Mouse (Mus musculus) MEL-GATA-1-ER (cell line): ENCODE data around the gene Inip.
"Not testable (repeated sequence)": the region's sequence is repeated elsewhere in the genome, so short reads cannot be mapped to it uniquely, and the experiment has no call there.

Experiments used
- DNase-seq: peaks from one replicate; pipeline ENCODE4 v3.0.0-alpha.2; 2012; ENCODE audit warnings: low read depth; ENCODE audit errors: extremely low read depth

Gene Inip

DNA sequence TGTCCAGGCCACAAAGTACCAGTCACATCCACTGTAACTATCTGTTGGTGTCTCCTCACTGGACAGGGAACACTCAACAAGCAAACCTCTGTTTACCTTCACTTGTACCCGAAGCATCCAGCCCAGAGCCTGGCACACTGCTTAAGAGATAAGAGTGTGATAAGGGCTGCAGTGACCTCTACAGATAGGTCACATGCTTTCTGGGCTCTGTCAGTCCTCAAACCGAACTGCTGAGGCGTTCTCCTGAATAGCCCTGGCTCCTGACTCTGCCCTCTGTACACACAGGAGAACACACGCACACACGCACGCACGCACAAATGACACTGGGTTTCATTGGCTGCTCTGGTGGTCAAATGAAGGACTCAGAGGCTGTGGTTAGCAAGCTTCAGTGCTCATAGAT, 12.7 kb upstream of the Inip start:
- no peak for DNase-seq

DNA sequence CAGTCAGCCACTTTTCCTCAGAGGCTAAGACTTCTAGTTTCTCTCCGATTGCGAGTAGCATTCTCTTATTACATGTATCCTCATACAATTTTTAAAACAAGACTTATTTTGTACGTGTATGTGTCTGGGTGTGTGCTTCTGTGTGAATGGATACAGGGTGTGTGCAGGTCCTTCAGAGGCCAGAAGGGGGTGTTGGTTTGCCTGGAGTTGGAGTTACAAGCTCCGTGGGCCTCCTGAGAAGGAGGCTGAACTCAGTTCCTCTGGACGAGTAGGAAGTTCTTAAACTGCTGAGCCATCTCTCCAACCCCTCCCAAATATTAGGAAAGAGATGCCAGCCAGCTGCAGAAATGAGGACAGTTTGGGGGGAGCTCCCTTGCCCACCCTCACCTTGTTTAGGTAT, 7.0 kb upstream of the Inip start:
- DNase-seq = no peak

DNA sequence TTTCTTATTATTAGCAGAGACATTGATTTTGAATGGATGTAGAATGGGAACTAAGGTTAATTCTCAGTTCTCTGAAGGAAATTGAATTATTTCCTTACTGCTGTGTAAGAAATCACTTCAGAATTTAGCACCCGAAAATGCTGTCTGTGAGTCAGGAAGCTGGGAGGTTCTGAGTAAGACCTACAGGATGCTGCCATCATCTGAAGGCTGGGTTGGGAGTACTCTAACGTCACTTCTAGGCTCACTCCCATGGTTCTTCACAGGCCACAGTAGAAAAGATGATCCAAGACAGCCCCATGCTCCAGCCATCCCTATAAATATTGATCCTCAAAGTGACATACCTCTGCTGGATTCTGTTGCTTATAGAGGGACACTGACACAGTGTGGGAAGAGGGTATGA, 6.1 kb upstream of the Inip start:
- no peak for DNase-seq

DNA sequence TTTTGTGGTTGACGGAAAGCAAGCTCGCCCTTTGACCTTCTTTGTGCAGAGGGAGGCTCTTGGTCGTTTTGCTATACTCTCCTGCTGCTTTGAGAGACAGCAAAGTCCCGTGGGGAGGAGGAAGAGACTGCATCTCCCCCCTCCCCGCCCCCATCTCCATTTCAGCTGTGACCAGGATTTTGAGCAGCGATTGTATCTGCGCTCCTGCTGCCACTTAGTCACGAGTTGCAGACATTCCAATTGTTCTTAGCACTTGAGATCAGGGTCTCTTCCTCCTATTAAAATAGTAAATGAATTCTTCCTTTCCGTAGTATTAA, 5.4 kb upstream of the Inip start:
- no peak for DNase-seq

DNA sequence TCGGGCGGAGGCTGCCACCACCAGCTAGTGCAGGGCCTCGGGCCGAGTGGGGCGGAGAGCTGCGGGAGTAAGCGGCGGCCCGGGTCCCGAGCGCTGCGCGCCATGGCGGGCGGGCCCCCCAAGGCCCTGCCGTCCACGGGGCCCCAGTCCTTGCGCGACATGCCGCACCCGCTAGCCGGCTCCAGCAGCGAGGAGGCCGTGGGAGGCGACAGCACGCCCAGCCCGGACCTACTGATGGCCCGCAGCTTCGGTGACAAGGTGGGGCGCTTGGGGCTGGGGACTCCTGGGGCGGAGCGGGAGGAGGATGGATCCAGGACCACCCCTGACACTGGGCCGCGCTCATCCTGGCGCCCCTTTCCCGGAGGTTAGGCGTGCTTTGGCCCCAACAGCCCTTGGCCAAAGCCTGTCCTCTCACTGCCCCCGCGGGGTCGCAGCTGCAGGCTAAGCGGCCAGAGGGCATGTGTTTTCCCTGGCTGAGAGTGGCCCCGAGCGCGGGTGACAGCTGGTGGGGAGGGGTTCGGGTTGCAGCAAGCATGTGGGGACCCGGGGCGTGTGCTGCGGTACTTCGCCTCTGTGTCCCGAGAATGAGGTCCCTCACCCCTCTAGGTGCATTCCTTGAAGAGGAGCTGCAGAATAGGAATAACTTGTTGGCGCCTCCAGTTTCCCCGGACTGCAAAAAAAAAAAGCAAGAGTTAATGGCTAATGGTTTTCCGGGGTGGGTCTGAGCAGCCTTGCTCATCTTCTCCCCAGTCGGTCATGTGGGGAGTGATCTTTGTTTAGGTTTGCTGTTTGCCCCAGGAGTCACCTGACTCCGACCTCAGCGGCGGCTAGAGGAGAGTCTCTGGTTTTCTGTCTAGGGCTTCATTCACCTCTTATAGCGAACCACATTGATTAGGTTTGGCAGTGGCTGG, 4.8 kb upstream of the Inip start:
- no peak for DNase-seq

DNA sequence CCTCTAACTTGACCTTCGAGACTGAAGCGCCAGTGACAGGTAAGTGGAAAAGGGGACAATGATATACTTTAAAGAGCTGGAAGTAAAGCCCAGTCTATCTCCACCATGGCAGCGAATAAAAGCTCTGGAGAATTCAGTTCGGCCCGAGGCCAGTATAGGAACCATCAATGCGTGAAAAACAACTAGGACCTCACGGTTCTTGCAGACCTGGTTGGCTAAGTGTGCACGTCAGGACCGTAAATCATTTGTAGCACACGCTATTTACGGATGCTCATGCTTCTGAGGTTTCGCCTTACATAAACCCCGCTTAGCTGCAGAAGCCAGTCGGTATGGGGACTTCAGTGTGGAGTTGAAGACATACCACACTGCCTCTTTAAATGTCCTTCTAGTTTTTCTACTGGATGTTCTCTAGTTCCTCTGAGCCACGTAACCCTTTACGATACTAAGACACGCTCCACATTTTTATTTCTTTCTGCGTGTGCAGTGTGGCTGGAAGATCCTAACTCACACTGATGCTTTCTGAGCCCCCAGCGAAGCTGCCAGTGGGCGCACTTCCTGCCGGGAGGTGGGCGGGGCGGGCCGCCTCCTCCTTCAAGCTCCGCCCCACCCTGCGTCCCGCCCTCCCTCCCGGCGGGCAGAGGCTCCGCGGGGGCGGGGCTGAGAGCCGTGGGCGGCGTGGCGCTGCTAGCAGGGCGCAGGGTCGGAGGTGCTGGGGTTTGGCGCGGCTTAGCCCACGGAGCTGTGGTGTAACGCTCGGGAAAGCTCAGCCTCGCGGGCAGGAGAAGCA, 4.0 kb upstream of the Inip start, which contains the start of gene Snx30:
Gene Snx30 (plus strand): TSS at position 660 of the 787 bp plus-strand sequence.
- no peak for DNase-seq

DNA sequence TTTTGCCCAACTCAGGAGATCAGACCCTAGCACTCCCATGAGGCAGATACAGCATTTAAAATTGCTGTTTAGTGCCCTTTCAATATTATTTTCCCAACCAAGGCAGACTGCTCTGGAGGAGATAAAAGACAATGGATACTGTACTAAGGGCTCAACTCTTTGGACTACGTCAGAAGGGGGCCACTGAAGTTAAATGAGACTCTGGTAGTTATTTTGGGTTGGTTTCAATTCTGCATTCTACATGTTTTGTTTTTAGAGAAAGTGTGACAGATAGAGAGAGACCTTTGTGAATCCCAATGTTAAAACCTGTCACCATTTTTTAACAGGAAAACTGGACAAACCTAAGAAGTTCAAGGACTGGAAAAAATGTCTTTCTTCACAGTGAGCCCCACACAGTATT, 3.4 kb upstream of the Inip start:
- DNase-seq = no peak

DNA sequence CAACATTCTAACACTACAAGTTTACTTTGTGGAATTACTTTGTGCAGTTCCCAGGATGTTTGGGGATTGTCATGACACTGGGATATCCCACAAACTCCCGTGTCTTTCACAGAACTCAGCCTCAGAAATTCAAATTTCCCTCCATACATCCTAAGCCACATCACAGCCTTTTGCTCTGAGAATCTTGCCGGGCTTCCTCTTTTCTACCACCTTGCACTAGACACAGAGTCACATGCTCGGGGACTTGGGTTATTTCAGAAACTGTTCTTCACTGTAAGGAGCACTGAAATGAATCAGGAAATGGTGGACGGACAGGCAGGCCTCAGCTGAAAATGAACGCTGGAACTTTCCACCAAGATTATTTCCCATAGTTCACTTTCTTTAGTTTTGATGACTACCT, 2.0 kb upstream of the Inip start:
- peak; percentile 81 for DNase-seq

DNA sequence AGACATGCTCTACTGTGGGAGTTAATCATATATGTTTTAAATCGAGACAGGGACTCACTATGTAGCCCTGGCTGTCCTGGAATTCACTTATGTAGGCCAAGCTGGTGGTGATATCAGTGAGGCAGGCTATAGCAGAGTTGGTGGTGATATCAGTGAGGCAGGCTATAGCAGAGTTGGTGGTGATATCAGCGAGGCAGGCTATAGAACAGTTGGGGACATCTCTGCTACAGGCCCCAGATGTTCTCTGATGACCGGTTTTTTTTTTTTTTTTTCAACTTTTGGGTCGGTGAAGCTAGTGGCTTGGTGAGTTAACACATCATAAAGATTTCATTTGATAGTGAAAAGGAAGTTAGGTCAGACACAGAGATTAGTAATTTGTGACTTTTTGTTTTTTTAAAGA, 1.4 kb upstream of the Inip start:
- DNase-seq = no peak

DNA sequence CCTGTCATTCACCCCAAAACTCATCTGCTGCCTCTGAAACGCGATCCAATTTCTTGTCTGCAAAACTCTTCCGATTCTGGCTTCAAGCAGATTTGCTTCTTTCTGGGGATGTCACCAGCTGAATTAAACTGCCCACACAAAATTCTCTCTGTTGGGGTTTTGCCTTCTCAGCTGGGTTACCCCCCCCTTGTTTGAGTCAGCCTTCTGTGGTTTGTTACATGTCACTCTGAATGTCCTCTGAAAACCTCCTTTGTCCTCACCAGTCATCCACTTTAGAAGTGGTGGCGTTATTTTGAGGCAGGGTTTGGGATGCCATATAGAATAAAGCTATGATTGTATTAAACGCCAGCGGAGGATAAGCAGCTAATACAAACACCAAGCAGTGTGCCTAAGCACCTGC, 718 bp upstream of the Inip start:
- no peak for DNase-seq

DNA sequence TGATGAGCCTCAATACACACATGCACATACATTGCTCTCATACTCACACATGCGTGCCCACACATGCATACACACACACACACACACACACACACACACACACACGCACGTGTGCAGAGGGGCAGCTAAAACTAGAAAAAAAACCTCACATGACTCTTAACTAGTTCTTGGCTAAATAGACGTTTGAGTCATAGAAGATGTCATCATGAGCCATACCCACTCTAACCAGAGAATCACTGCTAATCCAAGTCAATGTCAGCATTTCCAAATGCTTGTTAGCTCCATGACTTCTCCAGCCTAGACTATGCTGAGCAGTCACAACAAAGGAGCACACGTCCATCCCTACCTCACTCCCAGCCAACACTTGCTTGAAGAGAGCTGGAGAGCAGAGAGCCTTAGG, 1.2 kb downstream of the Inip start:
- DNase-seq = no peak

DNA sequence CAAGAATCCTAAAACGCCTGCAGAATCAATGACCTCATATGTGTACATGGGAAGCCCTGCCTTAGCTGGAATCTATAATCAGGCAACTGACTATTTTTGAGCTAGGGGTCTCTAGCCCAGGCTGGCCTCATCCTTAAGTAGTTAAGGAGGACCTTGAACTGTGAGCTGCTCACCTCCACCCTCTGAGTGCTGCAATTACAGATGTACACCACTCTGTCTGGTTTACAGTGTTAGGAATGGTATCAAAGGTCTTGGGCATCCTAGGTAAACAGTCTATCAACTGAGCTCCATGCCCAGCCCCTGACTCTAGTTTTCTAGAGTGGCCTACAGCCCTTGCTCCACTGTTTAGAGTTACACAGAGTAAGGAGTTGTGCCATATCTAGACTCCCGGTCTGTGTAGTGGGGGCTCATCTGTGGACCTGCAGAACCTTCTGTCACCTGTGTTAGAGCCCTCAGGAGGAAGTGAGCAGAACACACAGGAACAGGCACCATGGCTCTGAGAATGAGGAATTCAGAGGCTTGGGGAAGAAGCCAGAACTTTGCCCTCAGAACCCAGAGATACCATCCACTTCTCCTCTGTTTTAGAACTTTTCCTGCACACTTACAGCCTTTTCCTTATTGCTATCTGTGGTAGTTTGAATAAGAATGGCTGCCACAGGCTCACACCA, 5.5 kb downstream of the Inip start:
- no peak for DNase-seq

DNA sequence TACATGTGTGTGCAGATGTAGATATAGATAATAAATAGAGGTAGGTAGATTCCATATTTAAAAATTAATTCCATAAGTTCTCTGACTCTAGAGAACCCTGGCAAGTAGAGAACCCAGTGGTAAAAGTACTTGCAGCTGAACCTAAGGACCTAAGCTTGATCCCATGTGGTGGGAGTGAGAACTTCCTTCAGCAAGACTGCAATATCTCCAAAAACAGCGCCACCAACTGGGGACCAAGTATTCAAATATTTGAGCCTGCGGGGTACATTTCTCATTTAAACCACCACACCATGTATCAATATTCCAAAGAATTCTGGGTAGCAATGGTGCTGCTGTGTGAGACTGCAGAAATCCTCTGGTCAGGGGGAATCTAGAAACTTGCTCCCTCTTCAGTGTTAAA, 7.3 kb downstream of the Inip start:
- no peak for DNase-seq

DNA sequence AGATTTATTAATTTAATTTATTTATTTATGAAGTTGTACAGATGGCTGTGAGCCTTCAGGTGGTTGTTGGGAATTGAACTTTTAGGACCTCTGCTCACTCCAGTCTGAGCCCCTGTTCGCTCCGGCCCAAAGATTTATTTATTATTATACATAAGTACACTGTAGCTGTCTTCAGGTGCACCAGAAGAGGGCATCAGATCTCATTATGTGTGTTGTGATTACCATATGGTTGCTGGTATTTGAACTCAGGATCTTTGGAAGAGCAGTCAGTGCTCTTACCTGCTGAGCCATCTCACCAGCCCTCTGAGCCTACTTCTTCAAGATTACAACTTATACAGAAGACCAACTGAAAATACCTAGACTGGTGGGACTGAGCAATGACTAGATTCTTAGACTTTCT, 7.8 kb downstream of the Inip start:
- not testable (repeated sequence) for DNase-seq

DNA sequence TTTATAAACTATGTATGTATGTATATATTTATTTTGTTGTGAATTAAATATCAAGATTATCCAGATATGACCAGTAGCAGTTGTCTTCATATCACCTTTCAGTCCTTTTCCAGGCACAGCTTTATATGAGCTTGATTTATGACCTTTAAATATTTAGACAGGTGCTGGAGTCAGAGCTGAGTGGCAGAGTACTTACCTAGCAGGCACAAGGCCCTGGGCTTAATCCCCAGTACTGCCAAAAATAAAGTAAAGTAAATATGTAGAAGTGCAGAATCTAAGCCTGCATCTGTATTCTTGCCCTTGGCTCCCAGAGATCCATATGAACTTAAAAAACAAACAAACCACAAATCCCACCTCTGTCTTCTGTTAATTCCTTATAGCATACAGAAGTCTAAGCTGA, 12.4 kb downstream of the Inip start:
- DNase-seq = no peak

DNA sequence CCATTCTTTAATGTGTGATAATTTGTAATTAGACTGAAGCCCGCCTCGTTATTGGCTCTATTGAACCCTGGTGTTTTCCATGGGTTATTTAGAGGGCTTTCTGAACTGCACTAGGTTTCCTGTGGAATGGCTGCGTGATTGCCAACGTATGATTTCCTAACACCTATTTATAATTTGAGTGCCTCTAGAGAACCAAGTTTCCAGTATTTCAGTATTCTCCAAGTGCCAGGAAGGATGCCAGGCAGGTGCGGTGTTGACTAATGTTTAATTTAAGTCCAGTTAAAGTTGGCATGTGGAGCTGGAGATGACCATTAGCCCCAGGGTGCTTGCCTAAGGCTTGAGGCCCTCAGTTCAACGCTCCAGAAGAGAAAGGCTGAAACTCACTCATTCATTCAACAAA, 14.3 kb downstream of the Inip start:
- DNase-seq = no peak

DNA sequence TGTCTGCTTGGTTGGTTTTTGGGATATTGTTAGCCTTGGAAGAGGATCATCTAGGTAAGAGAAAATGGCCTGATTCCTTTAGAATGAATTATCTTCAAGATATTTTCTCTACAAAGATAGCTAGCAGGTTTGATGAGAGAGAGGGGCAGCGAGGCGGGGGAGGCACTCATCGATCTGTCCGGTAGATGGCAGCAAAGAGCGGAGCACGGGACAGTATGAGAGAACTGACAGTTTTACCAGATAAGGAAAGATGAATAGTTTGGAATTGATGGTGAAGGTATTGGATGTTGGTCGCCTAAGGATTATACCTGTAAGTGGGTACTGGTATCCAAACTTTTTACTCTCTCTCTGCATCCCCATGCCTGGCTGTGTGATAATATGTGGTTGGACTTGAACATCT, 14.7 kb downstream of the Inip start:
- DNase-seq = no peak

DNA sequence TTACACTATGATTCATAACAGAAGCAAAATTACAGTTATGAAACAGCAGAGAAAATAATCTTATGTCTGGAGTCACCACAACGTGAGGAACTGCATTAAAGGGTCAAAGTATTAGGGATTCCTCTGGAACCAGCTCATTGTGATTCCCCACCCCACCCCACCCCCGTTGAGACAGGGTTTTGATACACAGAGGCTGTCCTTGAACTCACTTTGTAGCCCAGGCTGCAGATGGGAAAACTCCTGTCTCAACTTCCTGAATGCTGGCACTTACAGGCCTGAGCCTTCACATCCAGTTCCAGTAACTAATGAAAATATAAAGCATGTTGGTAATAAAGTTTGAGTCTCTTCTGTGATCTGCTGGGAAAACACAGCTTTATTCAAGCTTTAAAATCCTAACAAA, 16.0 kb downstream of the Inip start:
- DNase-seq = no peak

DNA sequence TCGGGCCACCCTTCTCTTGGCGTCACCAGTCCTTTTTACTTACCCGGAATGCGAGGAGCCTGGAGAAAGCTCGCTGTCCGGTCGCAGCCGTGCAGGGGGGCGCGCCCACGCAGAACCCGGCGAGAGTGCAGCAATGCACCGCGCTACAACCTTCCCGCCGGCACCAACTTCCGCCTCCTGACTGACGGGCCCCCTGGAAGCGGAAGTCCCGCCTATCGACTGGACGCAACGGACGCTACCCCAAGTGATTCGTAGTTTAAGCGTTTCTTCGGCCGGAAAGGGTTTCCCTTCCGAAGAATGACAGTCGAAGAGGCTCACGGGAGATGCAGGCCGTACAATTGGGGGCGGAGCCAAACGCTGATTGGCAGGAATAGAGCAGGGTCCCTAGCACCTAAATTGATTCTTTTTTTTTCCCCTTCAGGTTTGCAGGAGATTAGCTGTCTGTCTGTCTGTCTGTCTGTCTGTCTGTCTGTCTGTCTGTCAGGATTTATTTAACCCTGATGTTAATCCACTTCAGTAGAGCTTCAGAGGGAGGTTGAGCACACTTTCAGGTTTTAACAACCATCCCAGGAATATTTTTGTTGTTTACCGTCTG, 17.6 kb downstream of the Inip start:
- peak; percentile 97 for DNase-seq

DNA sequence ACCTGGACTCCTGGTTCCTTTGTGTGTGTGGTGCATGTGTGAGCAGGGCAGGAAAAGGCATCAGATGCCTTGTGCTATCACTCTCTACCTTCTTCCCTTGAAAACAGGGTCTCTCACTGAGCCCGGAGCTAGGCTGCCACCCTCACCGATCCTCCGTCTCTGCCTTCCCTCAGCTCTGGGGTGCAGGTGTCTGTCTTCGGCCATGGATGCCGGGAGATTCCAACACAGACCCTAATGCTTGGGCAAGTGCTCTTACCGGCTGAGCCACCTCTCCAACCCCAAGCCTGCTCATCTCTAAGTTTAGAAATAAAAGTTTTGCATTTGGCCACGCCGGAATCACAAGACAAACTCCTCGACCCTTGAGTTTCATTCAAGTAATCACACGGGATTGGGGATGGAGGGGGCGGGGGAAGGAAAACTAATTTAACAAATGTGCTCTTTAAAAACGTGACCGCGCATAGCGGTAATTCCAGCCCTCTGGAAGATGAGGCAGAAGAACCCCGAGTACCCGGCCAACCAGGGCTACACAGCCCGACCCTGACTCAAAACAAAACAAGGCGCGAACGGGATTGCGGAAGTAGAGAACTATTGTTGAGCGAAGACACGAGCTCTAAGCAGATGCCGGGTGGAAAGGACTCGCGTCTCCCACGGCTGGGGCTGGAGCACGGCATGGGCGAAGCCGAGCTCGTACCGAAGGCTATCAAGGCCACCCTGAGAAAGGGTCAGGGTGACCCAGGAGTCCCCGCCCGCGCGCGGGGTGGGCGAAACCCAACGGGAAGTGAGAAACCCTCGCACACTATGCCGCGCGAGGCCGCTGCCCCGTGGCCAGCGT, 18.3 kb downstream of the Inip start:
- no peak for DNase-seq

DNA sequence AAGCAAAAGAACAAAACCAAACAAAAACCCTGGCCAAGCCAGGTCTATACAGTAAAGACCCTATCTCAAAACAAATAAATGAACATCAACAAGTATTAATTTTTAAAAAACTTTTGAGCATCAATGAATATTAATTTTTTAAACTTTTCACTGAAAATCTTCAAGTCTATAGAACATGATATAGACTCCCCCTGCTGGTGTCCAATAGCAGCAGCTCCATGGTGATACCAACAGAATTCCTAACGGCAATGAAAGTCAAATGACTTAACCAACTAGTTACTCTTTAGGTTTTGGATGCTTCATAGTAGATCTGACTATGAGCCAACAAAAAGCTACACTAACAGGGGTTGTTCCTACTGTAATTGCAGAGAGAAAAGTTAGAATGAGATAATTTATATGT, 20.8 kb downstream of the Inip start:
- DNase-seq = no peak
